Mouse (Mus musculus) spleen, postnatal 0 days (tissue): ENCODE results near the gene Fbn1. TPM values are rescaled to one million over a fixed set of nuclear protein-coding genes. Genes with fewer than 3 reads are reported as not detected.

Experiments used
- polyA plus RNA-seq: library from polyadenylated mRNA; unstranded; fragments of >200 nt; fragmentation: Nextera tagmentation; extraction: Ambion mirVana; gene quantifications from 2 replicates; pipeline ENCODE4 v1.2.1, GENCODE M21; 2015

The Fbn1 gene
- polyA plus RNA-seq, result 9.2 and 11.1 TPM in 2 replicates

DNA sequence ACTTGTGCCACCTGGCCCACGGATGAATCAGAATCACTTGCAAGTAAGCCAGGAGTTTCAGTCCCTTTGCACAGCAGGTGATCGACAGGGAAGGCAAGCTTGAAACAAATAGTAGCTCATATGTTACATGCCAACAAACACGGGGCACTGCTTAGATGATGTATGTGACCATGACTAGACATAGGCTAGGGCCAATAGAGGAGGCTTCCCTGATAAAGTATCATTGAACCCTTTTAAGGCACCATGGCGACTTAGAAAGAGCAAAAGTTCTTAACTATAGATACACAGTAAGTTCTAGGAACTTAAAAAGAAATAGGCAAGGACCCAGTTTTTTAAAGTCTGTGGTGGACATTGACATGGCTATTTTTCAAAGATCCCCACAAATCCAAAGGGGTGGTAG is at the start of gene Fbn1:
TSS of gene Fbn1 (minus strand) at position 101 of the 400 bp plus-strand sequence.

DNA sequence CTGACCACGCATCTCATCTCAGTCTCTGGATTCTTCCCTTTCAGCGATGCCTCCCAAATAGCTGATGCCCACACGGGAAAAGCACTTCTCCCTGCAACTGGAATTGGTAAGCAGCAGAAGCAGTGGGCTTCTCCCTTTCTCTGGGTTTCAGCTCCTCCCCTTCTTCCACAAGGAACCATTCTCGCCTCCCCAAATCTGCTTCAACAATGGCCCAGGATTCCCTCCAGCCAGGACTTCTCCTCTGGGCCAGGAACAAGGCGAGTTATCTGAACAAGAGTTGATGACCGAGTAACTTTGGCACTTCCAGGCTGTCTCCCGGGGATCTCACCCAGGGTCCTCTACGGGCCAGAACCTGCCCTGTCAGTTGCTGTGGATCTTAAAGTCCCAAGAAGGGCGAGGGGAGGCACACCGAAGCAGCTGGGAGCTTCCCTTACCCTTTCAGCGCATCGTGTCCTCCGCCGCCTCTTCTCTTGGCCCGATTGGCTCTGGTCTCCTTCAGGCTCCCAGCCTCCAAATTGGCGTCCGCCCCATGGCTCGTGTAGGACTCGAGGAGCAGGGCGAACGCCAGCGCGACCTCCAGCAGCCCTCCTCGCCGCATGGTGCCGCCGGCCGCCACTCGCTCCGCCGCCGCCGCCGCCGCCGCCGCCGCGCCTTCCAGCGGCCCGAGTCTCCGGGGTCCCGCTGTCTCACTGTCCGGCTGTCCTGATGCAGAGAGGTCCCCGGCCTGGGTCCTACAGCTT is 2.6 kb downstream of the Fbn1 start, which contains the start of gene Gm9913:
TSS of gene Gm9913 (plus strand) at position 84 of the 740 bp plus-strand sequence.

Other genes with a start within 250 kb of the Fbn1 start
- gene Gm9913, start 2.9 kb downstream of the Fbn1 start, polyA plus RNA-seq, result 0.16 and 0.19 TPM in 2 replicates
- gene Cep152, start 117.1 kb upstream of the Fbn1 start, polyA plus RNA-seq, result 5.6 and 5.7 TPM in 2 replicates
- gene Eid1, start 165.1 kb upstream of the Fbn1 start, polyA plus RNA-seq, result 95.0 and 99.8 TPM in 2 replicates
- gene Shc4, start 216.2 kb upstream of the Fbn1 start, polyA plus RNA-seq, result 0.96 and 1.0 TPM in 2 replicates